Mouse (Mus musculus) intestine, embryonic 14.5 days (tissue): ENCODE data around the gene Ulk1. TPM values are rescaled to one million over a fixed set of nuclear protein-coding genes. Genes with fewer than 3 reads are reported as not detected.

Experiments
- ATAC-seq: fragments of 200-750 bp; cut with Nextera tagmentation; replicated peaks from 2 replicates; pipeline ENCODE4 v1.8.0; 2017; ENCODE audit warnings: low read depth, moderate number of reproducible peaks, moderate TSS enrichment, moderate library complexity; ENCODE audit not compliant: low FRiP score, low TSS enrichment
- DNase-seq: peaks from one replicate; pipeline ENCODE4 v3.0.0-alpha.2; 2018; ENCODE audit warnings: low spot score
- H3K27ac ChIP-seq: fragments of 300-500 bp; sonication (generic); 2 replicates; pipeline ENCODE4 v1.5.1; 2014; ENCODE audit warnings: low read depth, mild to moderate bottlenecking, control low read depth
- H3K27me3 ChIP-seq: fragments of 300-500 bp; sonication (generic); replicated peaks from 2 replicates; pipeline ENCODE4 v1.6.1; 2014; ENCODE audit warnings: low read length, control low read depth; ENCODE audit not compliant: control insufficient read depth, insufficient read depth
- H3K36me3 ChIP-seq: fragments of 300-500 bp; sonication (generic); 2 replicates; pipeline ENCODE4 v1.6.1; 2014; ENCODE audit warnings: low read length, control low read depth; ENCODE audit not compliant: control insufficient read depth, insufficient read depth
- H3K4me1 ChIP-seq: fragments of 300-500 bp; sonication (generic); replicated peaks from 2 replicates; pipeline ENCODE4 v1.6.1; 2014; ENCODE audit warnings: low read length, control low read depth, mixed read lengths; ENCODE audit not compliant: control insufficient read depth, insufficient read depth
- H3K4me2 ChIP-seq: fragments of 300-500 bp; sonication (generic); 2 replicates; pipeline ENCODE4 v1.6.1; 2014; ENCODE audit warnings: low read length
- H3K4me3 ChIP-seq: fragments of 300-500 bp; sonication (generic); 2 replicates; pipeline ENCODE4 v1.5.1; 2014; ENCODE audit warnings: low read depth, low read length, control low read depth, mixed read lengths
- H3K9ac ChIP-seq: fragments of 300-500 bp; sonication (generic); 2 replicates; pipeline ENCODE4 v1.6.1; 2014; ENCODE audit warnings: mild to moderate bottlenecking, low read length
- H3K9me3 ChIP-seq: fragments of 300-500 bp; sonication (generic); 2 replicates; pipeline ENCODE4 v1.6.1; 2016; ENCODE audit warnings: low read length, control low read depth; ENCODE audit not compliant: control insufficient read depth
- WGBS: fragments of 180-500 bp; shearing (Covaris S2); extraction: QIAGEN DNeasy Blood & Tissue Kit; methylation state at CpG from one replicate; pipeline ENCODE4 v1.1.7; 2014; 5-methylcytosine and 5-hydroxymethylcytosine counted together
- polyA plus RNA-seq: library from polyadenylated mRNA; unstranded; fragments of >200 nt; fragmentation: Nextera tagmentation; extraction: Ambion mirVana; gene quantifications from 2 replicates; pipeline ENCODE4 v1.2.1, GENCODE M21; 2014

Gene Ulk1
- polyA plus RNA-seq, 1 experiment from 2014 or later, result 29.2 TPM

- no peaks in the 10 kb centered on the region for H3K27me3 ChIP-seq
- under 1% methylated on average over 14 of the region's 14 CpGs for WGBS
- H3K27ac ChIP-seq, result 0 out of 2 replicates have a peak overlapping the region, but pooled peaks have one; percentile 54
- H3K9ac ChIP-seq, result peak overlapping the region; percentile 97
- peaks cover 29% of the 10 kb centered on the region for H3K36me3 ChIP-seq
- DNase-seq (peak; percentile 91), ATAC-seq (peak; percentile 40; the same call in 1 of the 2 replicates)
- peak overlapping the region; percentile 98 for H3K4me2 ChIP-seq
- H3K4me1 ChIP-seq, result peaks cover 25% of the 10 kb centered on the region
- H3K9me3 ChIP-seq, result no peaks in the 10 kb centered on the region
- H3K4me3 ChIP-seq, result peak overlapping the region; percentile 96
Measured at GRCm38 (mm10) chr5:110808061-110808631, 1.8 kb downstream of the Ulk1 start.

- 77% methylated on average over 4 of the region's 4 CpGs for WGBS
- H3K36me3 ChIP-seq, result peaks cover 36% of the 10 kb centered on the region
- peak overlapping the region; percentile 96; the same call in 1 of the 2 replicates for H3K4me3 ChIP-seq
- no peak overlapping the region for H3K9ac ChIP-seq
- H3K9me3 ChIP-seq, result no peaks in the 10 kb centered on the region
- ATAC-seq, result no peak
- H3K4me1 ChIP-seq, result peaks cover 25% of the 10 kb centered on the region
- no peak overlapping the region for H3K27ac ChIP-seq
- no peaks in the 10 kb centered on the region for H3K27me3 ChIP-seq
- no peak for DNase-seq
- H3K4me2 ChIP-seq, result peak overlapping the region; percentile 98
Measured at GRCm38 (mm10) chr5:110807453-110807852, 2.4 kb downstream of the Ulk1 start.

GRCm38 (mm10) chr5:110806676-110807075 is 3.2 kb downstream of the Ulk1 start:
- H3K4me2 ChIP-seq, result no peak overlapping the region
- H3K9ac ChIP-seq, result no peak overlapping the region
- 88% methylated on average over 1 of the region's 1 CpGs for WGBS
- ATAC-seq (no peak), DNase-seq (no peak)
- peaks cover 25% of the 10 kb centered on the region for H3K4me1 ChIP-seq
- H3K27ac ChIP-seq, result no peak overlapping the region
- no peaks in the 10 kb centered on the region for H3K27me3 ChIP-seq
- no peak overlapping the region for H3K4me3 ChIP-seq
- no peaks in the 10 kb centered on the region for H3K9me3 ChIP-seq
- peaks cover 43% of the 10 kb centered on the region for H3K36me3 ChIP-seq

- Histone ChIP-seq H3K4me3 (no peak overlapping the region), H3K36me3 (peaks cover 47% of the 10 kb centered on the region), H3K4me1 (peaks cover 25% of the 10 kb centered on the region), H3K9ac (no peak overlapping the region), H3K9me3 (no peaks in the 10 kb centered on the region), H3K27me3 (no peaks in the 10 kb centered on the region), H3K4me2 (no peak overlapping the region), H3K27ac (no peak overlapping the region)
- WGBS, result 87% methylated on average over 4 of the region's 4 CpGs
- DNase-seq (no peak), ATAC-seq (no peak)
Measured at GRCm38 (mm10) chr5:110806154-110806553, 3.7 kb downstream of the Ulk1 start.

GRCm38 (mm10) chr5:110804012-110804743 is 5.7 kb downstream of the Ulk1 start:
- Histone ChIP-seq H3K36me3 (peaks cover 66% of the 10 kb centered on the region), H3K9me3 (no peaks in the 10 kb centered on the region), H3K9ac (no peak overlapping the region), H3K27me3 (no peaks in the 10 kb centered on the region), H3K4me2 (no peak overlapping the region), H3K4me3 (no peak overlapping the region), H3K27ac (no peak overlapping the region), H3K4me1 (peaks cover 25% of the 10 kb centered on the region)
- WGBS, result 93% methylated on average over 7 of the region's 7 CpGs
- DNase-seq (no peak), ATAC-seq (no peak)

GRCm38 (mm10) chr5:110802809-110803208 is 7.1 kb downstream of the Ulk1 start:
- H3K36me3 ChIP-seq, result peaks cover 80% of the 10 kb centered on the region

GRCm38 (mm10) chr5:110802186-110802585 is 7.7 kb downstream of the Ulk1 start:
- no peak overlapping the region for H3K9ac ChIP-seq
- no peak overlapping the region for H3K27ac ChIP-seq
- H3K4me3 ChIP-seq, result no peak overlapping the region
- ATAC-seq, result no peak
- peaks cover 85% of the 10 kb centered on the region for H3K36me3 ChIP-seq
- no peak overlapping the region for H3K4me2 ChIP-seq
- H3K27me3 ChIP-seq, result no peaks in the 10 kb centered on the region
- no peaks in the 10 kb centered on the region for H3K9me3 ChIP-seq
- peaks cover 9% of the 10 kb centered on the region; the same call in 1 of the 2 replicates for H3K4me1 ChIP-seq
- 83% methylated on average over 4 of the region's 4 CpGs for WGBS
- no peak for DNase-seq

More at GRCm38 (mm10) chr5:110802809-110803208, 7.1 kb downstream of the Ulk1 start:
- Histone ChIP-seq H3K27me3 (no peaks in the 10 kb centered on the region), H3K9me3 (no peaks in the 10 kb centered on the region), H3K4me1 (peaks cover 15% of the 10 kb centered on the region), H3K4me3 (no peak overlapping the region), H3K4me2 (no peak overlapping the region), H3K27ac (no peak overlapping the region), H3K9ac (no peak overlapping the region)
- no peak for DNase-seq
- no peak for ATAC-seq

- H3K9ac ChIP-seq, result no peak overlapping the region
- no peaks in the 10 kb centered on the region for H3K27me3 ChIP-seq
- H3K4me1 ChIP-seq, result no peaks in the 10 kb centered on the region; the same call in 1 of the 2 replicates
- WGBS, result 79% methylated on average over 3 of the region's 3 CpGs
- ATAC-seq (no peak), DNase-seq (no peak)
- H3K4me3 ChIP-seq, result no peak overlapping the region
- no peak overlapping the region for H3K27ac ChIP-seq
- H3K36me3 ChIP-seq, result peaks cover 91% of the 10 kb centered on the region
- H3K4me2 ChIP-seq, result no peak overlapping the region
- no peaks in the 10 kb centered on the region for H3K9me3 ChIP-seq
Measured at GRCm38 (mm10) chr5:110801036-110801624, 8.8 kb downstream of the Ulk1 start.
